26 mouse cellular contexts compared by ENCODE assay signal in genomic region chr10:110169416-110169815, GRCm38 (mm10).
DNase-seq lines count a peak whose midpoint lies in the region; ATAC-seq lines count a peak whose summit lies in the region.
"Had no signal": no experiment of that assay in that cellular context is flagged by ENCODE, and none has a peak within 500 bp of the region (broad histone marks: within the 10 kb centered on the region; RNA-seq: fewer than 3 reads in every experiment).

No protein-coding gene starts in this region.

- H3K9me3 ChIP-seq in forebrain, embryonic 11.5 days (ENCODE audit: control insufficient read depth, low read length): no peaks in the 10 kb centered on the region
- no peaks in the 10 kb centered on the region for H3K9me3 ChIP-seq in forebrain, embryonic 15.5 days
- no peaks in the 10 kb centered on the region for H3K9me3 ChIP-seq in kidney, embryonic 14.5 days (ENCODE audit: control insufficient read depth, low read length)
- no peaks in the 10 kb centered on the region for H3K9me3 ChIP-seq in midbrain, embryonic 11.5 days (ENCODE audit: control insufficient read depth, low read length)
- no peaks in the 10 kb centered on the region for H3K9me3 ChIP-seq in midbrain, embryonic 13.5 days
- no peaks in the 10 kb centered on the region for H3K9me3 ChIP-seq in hindbrain, embryonic 15.5 days
- H3K9me3 ChIP-seq: heart, embryonic 13.5 days; limb, embryonic 15.5 days; lung, embryonic 15.5 days; midbrain, embryonic 12.5 days had no signal

- H3K9ac ChIP-seq in forebrain, embryonic 11.5 days (ENCODE audit: low read length): no peak overlapping the region
- H3K9ac ChIP-seq in forebrain, embryonic 15.5 days (replicated peaks): no peak overlapping the region
- no peak overlapping the region for H3K9ac ChIP-seq in kidney, embryonic 14.5 days (ENCODE audit: low read depth, low read length)
- H3K9ac ChIP-seq in midbrain, embryonic 11.5 days (ENCODE audit: low read length): no peak overlapping the region
- H3K9ac ChIP-seq in midbrain, embryonic 13.5 days (replicated peaks): no peak overlapping the region
- H3K9ac ChIP-seq in hindbrain, embryonic 15.5 days: no peak overlapping the region
- H3K9ac ChIP-seq: forebrain, postnatal 0 days; heart, embryonic 13.5 days; limb, embryonic 15.5 days; liver, embryonic 14.5 days; lung, embryonic 15.5 days; midbrain, embryonic 12.5 days had no signal

- no peak overlapping the region for H3K27ac ChIP-seq in forebrain, embryonic 11.5 days (ENCODE audit: low read depth, low read length)
- no peak overlapping the region for H3K27ac ChIP-seq in forebrain, embryonic 15.5 days (replicated peaks)
- no peak overlapping the region for H3K27ac ChIP-seq in kidney, embryonic 14.5 days (ENCODE audit: low read depth, low read length)
- no peak overlapping the region for H3K27ac ChIP-seq in midbrain, embryonic 11.5 days (ENCODE audit: low read depth, low read length)
- H3K27ac ChIP-seq in midbrain, embryonic 13.5 days: no peak overlapping the region
- H3K27ac ChIP-seq in hindbrain, embryonic 15.5 days (replicated peaks): no peak overlapping the region
- H3K27ac ChIP-seq: heart, embryonic 13.5 days; left cerebral cortex, adult 2 months; limb, embryonic 15.5 days; liver, embryonic 14.5 days; lung, embryonic 15.5 days; midbrain, embryonic 12.5 days had no signal

- 89% methylated on average over 6 of the region's 6 CpGs for WGBS in forebrain, embryonic 11.5 days
- 88% methylated on average over 6 of the region's 6 CpGs for WGBS in forebrain, embryonic 15.5 days
- 85% methylated on average over 6 of the region's 6 CpGs for WGBS in kidney, embryonic 14.5 days
- WGBS in midbrain, embryonic 11.5 days: 88% methylated on average over 6 of the region's 6 CpGs
- WGBS in midbrain, embryonic 13.5 days: 89% methylated on average over 6 of the region's 6 CpGs
- WGBS in hindbrain, embryonic 15.5 days: 80% methylated on average over 6 of the region's 6 CpGs

- no peak for DNase-seq in forebrain, embryonic 11.5 days (ENCODE audit: low spot score)
- DNase-seq in kidney, postnatal 14 days: no peak
- peak; percentile 23 for DNase-seq in midbrain, embryonic 11.5 days (ENCODE audit: low spot score, missing footprints)
- DNase-seq: adrenal gland, postnatal 36 days; cerebellum, adult 9-10 months; forebrain, postnatal 0 days; gastrocnemius, postnatal 14 days; heart, adult 18-20 months; heart, postnatal 14 days; kidney, adult 18-20 months; layer of hippocampus, adult 9-11 months; left cerebral cortex, postnatal 4 days; thymus, adult 2 months; thymus, postnatal 4 days had no signal

- no peak overlapping the region for H3K4me2 ChIP-seq in forebrain, embryonic 11.5 days (ENCODE audit: low read depth, low read length, severe bottlenecking)
- H3K4me2 ChIP-seq in forebrain, embryonic 15.5 days (replicated peaks): no peak overlapping the region
- no peak overlapping the region for H3K4me2 ChIP-seq in kidney, embryonic 14.5 days (replicated peaks; ENCODE audit: low read depth, low read length)
- H3K4me2 ChIP-seq in midbrain, embryonic 11.5 days: no peak overlapping the region
- H3K4me2 ChIP-seq in midbrain, embryonic 13.5 days (replicated peaks): no peak overlapping the region
- no peak overlapping the region for H3K4me2 ChIP-seq in hindbrain, embryonic 15.5 days
- H3K4me2 ChIP-seq: heart, embryonic 13.5 days; limb, embryonic 15.5 days; lung, embryonic 15.5 days; midbrain, embryonic 12.5 days had no signal

- no peaks in the 10 kb centered on the region for H3K36me3 ChIP-seq in forebrain, embryonic 11.5 days (ENCODE audit: control insufficient read depth, insufficient read depth, low read length)
- H3K36me3 ChIP-seq in forebrain, embryonic 15.5 days: no peaks in the 10 kb centered on the region
- H3K36me3 ChIP-seq in kidney, embryonic 14.5 days (ENCODE audit: control insufficient read depth, insufficient read depth, low read length): no peaks in the 10 kb centered on the region
- no peaks in the 10 kb centered on the region for H3K36me3 ChIP-seq in midbrain, embryonic 11.5 days (ENCODE audit: control insufficient read depth, insufficient read depth, low read length)
- H3K36me3 ChIP-seq in midbrain, embryonic 13.5 days: no peaks in the 10 kb centered on the region
- no peaks in the 10 kb centered on the region for H3K36me3 ChIP-seq in hindbrain, embryonic 15.5 days
- H3K36me3 ChIP-seq: heart, embryonic 13.5 days; limb, embryonic 15.5 days; lung, embryonic 15.5 days; midbrain, embryonic 12.5 days had no signal

- H3K4me3 ChIP-seq in forebrain, embryonic 11.5 days (ENCODE audit: low read depth, low read length): no peak overlapping the region
- no peak overlapping the region for H3K4me3 ChIP-seq in forebrain, embryonic 15.5 days
- no peak overlapping the region for H3K4me3 ChIP-seq in kidney, embryonic 14.5 days (ENCODE audit: low read length)
- no peak overlapping the region for H3K4me3 ChIP-seq in midbrain, embryonic 11.5 days (ENCODE audit: low read depth, low read length)
- no peak overlapping the region for H3K4me3 ChIP-seq in midbrain, embryonic 13.5 days (replicated peaks)
- no peak overlapping the region for H3K4me3 ChIP-seq in hindbrain, embryonic 15.5 days
- H3K4me3 ChIP-seq: heart, embryonic 13.5 days; left cerebral cortex, adult 2 months; limb, embryonic 15.5 days; lung, embryonic 15.5 days; midbrain, embryonic 12.5 days had no signal

- ATAC-seq in forebrain, embryonic 11.5 days (replicated peaks; ENCODE audit: low FRiP score): peak; percentile 67
- ATAC-seq in forebrain, embryonic 15.5 days (replicated peaks): no peak
- peak; percentile 24; the same call in 1 of the 2 replicates for ATAC-seq in kidney, embryonic 14.5 days (ENCODE audit: low FRiP score, low TSS enrichment)
- ATAC-seq in midbrain, embryonic 11.5 days (ENCODE audit: low FRiP score): peak; percentile 50; the same call in 1 of the 2 replicates
- ATAC-seq in midbrain, embryonic 13.5 days: no peak
- peak; percentile 60; the same call in 1 of the 2 replicates for ATAC-seq in hindbrain, embryonic 15.5 days (ENCODE audit: low FRiP score, low read depth)
- no peak for ATAC-seq in megakaryocyte progenitor cell, adult 5-6 weeks (replicated peaks; ENCODE audit: poor library complexity)
- ATAC-seq: CD4-positive, CD25-positive, alpha-beta regulatory T cell, adult 4 months; forebrain, postnatal 0 days had no signal

- no peaks in the 10 kb centered on the region for H3K27me3 ChIP-seq in forebrain, embryonic 11.5 days (ENCODE audit: control insufficient read depth, insufficient read depth, low read length)
- no peaks in the 10 kb centered on the region for H3K27me3 ChIP-seq in forebrain, embryonic 15.5 days
- no peaks in the 10 kb centered on the region for H3K27me3 ChIP-seq in kidney, embryonic 14.5 days (ENCODE audit: control insufficient read depth, insufficient read depth, low read length)
- no peaks in the 10 kb centered on the region for H3K27me3 ChIP-seq in midbrain, embryonic 11.5 days (ENCODE audit: control insufficient read depth, insufficient read depth, low read length)
- no peaks in the 10 kb centered on the region for H3K27me3 ChIP-seq in midbrain, embryonic 13.5 days
- no peaks in the 10 kb centered on the region for H3K27me3 ChIP-seq in hindbrain, embryonic 15.5 days
- H3K27me3 ChIP-seq: heart, embryonic 13.5 days; limb, embryonic 15.5 days; lung, embryonic 15.5 days; midbrain, embryonic 12.5 days had no signal

- H3K4me1 ChIP-seq in forebrain, embryonic 11.5 days (replicated peaks; ENCODE audit: control insufficient read depth, insufficient read depth, low read length): no peaks in the 10 kb centered on the region
- no peaks in the 10 kb centered on the region for H3K4me1 ChIP-seq in forebrain, embryonic 15.5 days
- H3K4me1 ChIP-seq in kidney, embryonic 14.5 days (ENCODE audit: control insufficient read depth, insufficient read depth, low read length): no peaks in the 10 kb centered on the region
- H3K4me1 ChIP-seq in midbrain, embryonic 11.5 days (ENCODE audit: control insufficient read depth, insufficient read depth, low read length): no peaks in the 10 kb centered on the region
- peaks cover 9% of the 10 kb centered on the region; the same call in 1 of the 2 replicates for H3K4me1 ChIP-seq in midbrain, embryonic 13.5 days (replicated peaks)
- 0 out of 2 replicates have a peak, but pooled peaks cover 4% of the 10 kb centered on the region for H3K4me1 ChIP-seq in hindbrain, embryonic 15.5 days (replicated peaks)
- H3K4me1 ChIP-seq: heart, embryonic 13.5 days; limb, embryonic 15.5 days; lung, embryonic 15.5 days; midbrain, embryonic 12.5 days had no signal

Comparison
In these comparisons a context has a peak if more than half of its experiments do, and no peak if none do; other contexts are left out.
1. ATAC-seq: peak in forebrain, embryonic 11.5 days (single experiment), kidney, embryonic 14.5 days (single experiment), midbrain, embryonic 11.5 days (single experiment) and hindbrain, embryonic 15.5 days (single experiment); none in forebrain, embryonic 15.5 days (single experiment), midbrain, embryonic 13.5 days (single experiment) and megakaryocyte progenitor cell, adult 5-6 weeks (single experiment).